Mouse (Mus musculus) left cerebral cortex, postnatal 25 days (tissue): ENCODE measurements around the gene Hbb-bh1. TPM values are rescaled to one million over a fixed set of nuclear protein-coding genes. Genes with fewer than 3 reads are reported as not detected.
"Not testable (repeated sequence)": the region's sequence is repeated elsewhere in the genome, so short reads cannot be mapped to it uniquely, and the experiment has no call there.

ENCODE experiments used
- DNase-seq, 2 experiments: peaks; one replicate each; pipeline ENCODE4 v3.0.0; 2022; ENCODE audit warnings: low spot score in 2 of 2, mixed read lengths in 1 of 2
- intact Hi-C: fragments of 180-260 bp; cut with DNase I; formaldehyde crosslinking; loops from one replicate; pipeline ENCODE4 v1.15.1; 2025
- total RNA-seq, 2 experiments: library from RNA; stranded (reverse); gene quantifications; 2 replicates each; pipeline ENCODE4 v1.2.3; 2021

The Hbb-bh1 gene
- total RNA-seq = not detected

- DNase-seq = no peak
- intact Hi-C loops = no loop called here
These were observed at the start of gene Hbb-bh1 for GRCm38 (mm10) chr7:103843034-103843433. Gene Hbb-bh1 (minus strand): TSS chr7:103843164.

GRCm38 (mm10) chr7:103886152-103886551 is 43.2 kb upstream of the Hbb-bh1 start, which contains the start of gene Olfr66:
Gene Olfr66 (minus strand): TSS chr7:103886252.
- DNase-seq = no peak
- intact Hi-C loops = no loop called here

- intact Hi-C loops = loop anchor here (10.0 kb wide), 1 partner anchor 1212 kb away; the partner anchor contains the start of gene Olfr556
- DNase-seq = no peak
These were observed 34.1 kb upstream of the Hbb-bh1 start for GRCm38 (mm10) chr7:103877093-103877492.

DNA sequence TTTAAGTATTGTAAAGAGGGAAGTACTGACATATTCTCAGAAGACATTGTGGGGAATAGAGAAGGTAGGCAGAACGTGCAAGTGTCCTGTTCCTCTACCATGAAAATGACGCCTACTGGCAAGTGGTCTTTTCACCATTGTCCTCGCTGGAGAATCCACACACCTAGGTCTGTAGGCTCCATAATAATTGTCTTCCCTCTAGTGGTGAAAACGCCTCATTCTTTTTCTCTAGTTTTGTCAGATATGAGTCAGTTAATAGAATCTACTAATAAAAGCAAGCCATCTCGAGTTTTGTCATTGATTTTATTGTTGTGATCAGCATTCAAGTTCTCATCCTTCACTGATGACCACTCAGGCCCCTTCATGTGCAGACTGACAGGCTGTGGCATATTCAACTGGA is 31.5 kb upstream of the Hbb-bh1 start:
- DNase-seq = no peak
- intact Hi-C loops = loop anchor here (5.0 to 10.0 kb wide), 2 partner anchors 1210 to 1367 kb away; partner anchors contain the start of gene Olfr556

DNA sequence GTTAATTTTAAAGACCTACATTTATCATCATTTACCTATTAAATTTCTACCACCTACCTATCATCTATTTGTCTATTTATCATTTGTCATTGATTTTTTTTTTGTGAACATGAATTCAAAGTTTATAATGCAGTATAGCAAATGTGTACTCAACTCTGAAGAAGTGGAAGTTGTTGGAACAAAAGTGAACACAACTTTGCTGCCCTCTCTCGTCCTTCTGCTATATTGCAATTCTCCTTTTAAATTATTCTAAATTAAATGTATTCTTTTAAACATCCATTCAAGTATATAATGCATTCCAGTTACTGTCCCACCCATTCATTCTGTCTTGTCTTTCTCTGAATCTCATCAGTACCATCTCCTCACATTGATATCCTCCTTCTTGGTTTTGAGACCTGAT is 30.1 kb upstream of the Hbb-bh1 start:
- intact Hi-C loops = loop anchor here (5.0 to 10.0 kb wide), 2 partner anchors 1208 to 1366 kb away; partner anchors contain the start of gene Olfr556
- peak; percentile 6 to 10 for DNase-seq

DNA sequence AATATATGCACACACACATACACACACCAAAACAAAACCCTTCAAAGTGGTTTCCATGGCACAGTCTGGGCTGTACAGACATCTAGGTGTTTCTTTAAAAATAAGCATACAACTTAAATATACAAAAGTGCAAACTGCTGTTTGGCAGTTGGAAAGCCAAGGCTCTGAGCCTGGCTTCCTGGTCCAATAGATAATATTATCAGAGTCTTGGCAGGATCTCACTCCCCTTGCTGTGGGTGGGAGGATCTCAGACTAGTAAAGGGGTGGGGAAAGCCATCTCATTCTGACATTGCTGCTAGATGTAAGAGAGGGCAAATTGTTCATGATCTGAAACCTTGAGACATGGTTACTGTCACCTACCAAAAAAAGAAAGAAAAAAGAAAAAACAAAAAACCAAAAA is 27.7 kb upstream of the Hbb-bh1 start:
- intact Hi-C loops = loop anchor here (5.0 to 10.0 kb wide), 2 partner anchors 1206 to 1363 kb away; partner anchors contain the start of gene Olfr556
- no peak for DNase-seq

GRCm38 (mm10) chr7:103865716-103866115 is 22.8 kb upstream of the Hbb-bh1 start:
- DNase-seq = no peak
- intact Hi-C loops = no loop called here

- no peak for DNase-seq
- intact Hi-C loops = no loop called here
These were observed 18.6 kb upstream of the Hbb-bh1 start for GRCm38 (mm10) chr7:103861531-103861930.

- peak in 1 of 2 experiments; percentile 9 for DNase-seq
- intact Hi-C loops = no loop called here
These were observed 17.9 kb upstream of the Hbb-bh1 start for GRCm38 (mm10) chr7:103860855-103861254.

- DNase-seq = no peak
- intact Hi-C loops = no loop called here
These were observed 16.1 kb upstream of the Hbb-bh1 start for GRCm38 (mm10) chr7:103859076-103859475.

DNA sequence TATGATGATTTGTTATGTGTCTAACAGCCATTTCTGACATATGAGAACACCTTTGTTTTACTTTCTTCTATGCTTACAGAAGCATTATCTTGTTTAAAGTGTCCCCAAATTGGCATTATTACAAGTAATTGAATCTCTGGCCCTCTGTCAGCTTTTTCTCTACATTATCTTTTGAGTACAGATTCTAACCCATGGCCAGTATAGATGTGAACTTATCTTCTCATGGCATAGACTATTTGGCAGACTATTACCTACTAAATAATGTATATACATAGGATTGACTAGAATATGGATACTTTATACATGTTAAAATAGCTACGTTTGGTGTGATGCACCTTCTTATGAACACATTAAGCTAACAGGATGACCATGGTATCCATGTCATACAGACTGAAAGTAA is 11.7 kb upstream of the Hbb-bh1 start:
- intact Hi-C loops = no loop called here
- DNase-seq = no peak

DNA sequence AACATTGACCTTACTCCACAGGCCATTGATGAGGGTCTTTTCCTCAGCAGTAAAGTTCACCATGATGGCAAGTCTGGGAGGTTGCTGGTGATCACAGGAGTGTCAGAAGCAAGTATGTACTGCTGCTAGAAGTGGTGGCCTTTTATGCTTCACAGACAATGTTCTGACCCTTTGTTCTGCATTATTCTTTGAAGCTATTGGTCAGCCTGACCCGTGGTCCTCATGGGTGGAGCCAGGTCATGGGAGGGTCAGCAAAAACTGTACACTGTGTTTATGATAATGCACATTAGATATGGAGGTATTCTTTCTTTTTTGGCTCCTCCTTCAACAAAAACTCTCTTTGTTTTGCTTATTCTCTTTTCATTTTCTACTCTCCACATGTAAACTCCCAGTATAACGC is 10.1 kb upstream of the Hbb-bh1 start, which contains the start of gene Hbb-y:
Gene Hbb-y, minus strand, starts transcription at position 127 of the 400 bp plus-strand sequence.
- intact Hi-C loops = no loop called here
- DNase-seq = no peak

GRCm38 (mm10) chr7:103844525-103845325 is 1.8 kb upstream of the Hbb-bh1 start:
- DNase-seq = no peak
- intact Hi-C loops = no loop called here

DNA sequence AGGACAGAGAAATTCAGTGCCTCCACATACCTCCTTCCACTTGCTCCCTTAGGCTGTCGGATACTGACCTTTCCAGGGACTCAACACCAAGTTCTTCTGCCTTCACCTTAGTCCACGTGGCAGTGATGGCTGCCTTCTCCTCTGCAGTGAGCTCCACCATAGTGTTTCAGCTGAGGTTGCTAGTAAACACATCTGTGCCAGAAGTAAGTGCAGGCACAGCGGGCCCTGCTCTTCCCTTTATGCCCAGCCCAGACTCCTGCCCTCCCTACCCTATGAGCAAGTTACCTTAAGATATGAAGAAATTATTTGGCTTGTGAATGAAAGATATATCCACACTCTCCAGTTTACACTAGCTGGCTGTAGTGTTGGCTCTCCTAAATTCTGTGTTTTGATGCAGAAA is 2.7 kb downstream of the Hbb-bh1 start, which contains the start of gene Hbb-bh2:
Gene Hbb-bh2, minus strand, starts transcription at position 253 of the 400 bp plus-strand sequence.
- DNase-seq = no peak
- intact Hi-C loops = no loop called here

- intact Hi-C loops = no loop called here
- DNase-seq = no peak
These were observed 15.2 kb downstream of the Hbb-bh1 start, which contains the start of gene Hbb-bs for GRCm38 (mm10) chr7:103827808-103828207. Gene Hbb-bs (minus strand): TSS chr7:103828096.

DNA sequence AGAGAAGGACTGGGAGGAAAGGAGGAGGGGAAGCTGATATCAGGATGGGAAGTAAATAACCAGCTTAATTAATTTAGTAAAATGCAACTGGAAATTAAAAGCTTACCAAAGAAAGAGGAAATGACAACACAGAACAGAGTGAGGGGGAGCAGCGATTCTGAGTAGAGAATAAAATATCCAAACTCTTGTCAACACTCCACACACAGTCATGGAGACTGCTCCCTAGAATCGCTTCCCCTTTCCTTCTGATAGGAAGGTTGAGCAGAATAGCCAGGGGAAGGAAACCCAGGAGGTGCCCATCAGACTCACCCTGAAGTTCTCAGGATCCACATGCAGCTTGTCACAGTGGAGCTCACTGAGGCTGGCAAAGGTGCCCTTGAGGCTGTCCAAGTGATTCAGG is 15.8 kb downstream of the Hbb-bh1 start:
- intact Hi-C loops, DNase-seq: not testable (repeated sequence)

GRCm38 (mm10) chr7:103826255-103826887 is 16.6 kb downstream of the Hbb-bh1 start:
- intact Hi-C loops = no loop called here
- no peak for DNase-seq

- no peak for DNase-seq
- intact Hi-C loops = no loop called here
These were observed 17.3 kb downstream of the Hbb-bh1 start for GRCm38 (mm10) chr7:103825536-103826254.

- intact Hi-C loops = no loop called here
- no peak for DNase-seq
These were observed 18.4 kb downstream of the Hbb-bh1 start for GRCm38 (mm10) chr7:103824597-103824996.

GRCm38 (mm10) chr7:103815085-103815484 is 27.9 kb downstream of the Hbb-bh1 start:
- DNase-seq = peak in 1 of 2 experiments; percentile 14
- intact Hi-C loops = not testable (repeated sequence)
